Mouse (Mus musculus) stomach, postnatal 0 days (tissue): ENCODE data around the gene Mmp17. TPM values are rescaled to one million over a fixed set of nuclear protein-coding genes. Genes with fewer than 3 reads are reported as not detected.
A peak's percentile ranks its signal among the peaks of the same experiment; 100 is the strongest.

Experiments used
- ATAC-seq: fragments of 200-750 bp; cut with Nextera tagmentation; 2 replicates; pipeline ENCODE4 v1.8.0; 2017; ENCODE audit not compliant: low FRiP score, low TSS enrichment
- DNase-seq: peaks from one replicate; pipeline ENCODE4 v3.0.0-alpha.2; 2016; ENCODE audit warnings: low spot score
- H3K27ac ChIP-seq: fragments of 300-500 bp; sonication (generic); replicated peaks from 2 replicates; pipeline ENCODE4 v1.5.1; 2014; ENCODE audit warnings: mild to moderate bottlenecking, control low read depth
- H3K27me3 ChIP-seq: fragments of 300-500 bp; sonication (generic); 2 replicates; pipeline ENCODE4 v1.6.1; 2014; ENCODE audit warnings: low read length; ENCODE audit not compliant: control insufficient read depth, insufficient read depth
- H3K36me3 ChIP-seq: fragments of 300-500 bp; sonication (generic); 2 replicates; pipeline ENCODE4 v1.6.1; 2014; ENCODE audit warnings: low read length, mixed read lengths; ENCODE audit not compliant: control insufficient read depth, insufficient read depth
- H3K4me1 ChIP-seq: fragments of 300-500 bp; sonication (generic); replicated peaks from 2 replicates; pipeline ENCODE4 v1.6.1; 2014; ENCODE audit warnings: antibody characterized with exemption; ENCODE audit not compliant: control insufficient read depth, insufficient read depth
- H3K4me2 ChIP-seq: fragments of 300-500 bp; sonication (generic); replicated peaks from 2 replicates; pipeline ENCODE4 v1.6.1; 2014; ENCODE audit warnings: low read depth, mild to moderate bottlenecking, control low read depth, moderate library complexity
- H3K4me3 ChIP-seq: fragments of 300-500 bp; sonication (generic); 2 replicates; pipeline ENCODE4 v1.5.1; 2014; ENCODE audit warnings: low read depth, low read length, control low read depth
- H3K9ac ChIP-seq: fragments of 300-500 bp; sonication (generic); 2 replicates; pipeline ENCODE4 v1.6.1; 2014; ENCODE audit warnings: mild to moderate bottlenecking, low read length, control low read depth, mixed read lengths
- H3K9me3 ChIP-seq: fragments of 300-500 bp; sonication (generic); 2 replicates; pipeline ENCODE4 v1.6.1; 2016; ENCODE audit warnings: low read length; ENCODE audit not compliant: control insufficient read depth
- CTCF ChIP-seq: IDR thresholded peaks from 2 replicates; pipeline ENCODE4 v1.5.1; 2016; ENCODE audit warnings: antibody characterized with exemption, low read depth, mild to moderate bottlenecking, moderate library complexity
- EP300 ChIP-seq: optimal IDR thresholded peaks from 2 replicates; pipeline ENCODE3; 2016; ENCODE audit warnings: antibody characterized with exemption
- WGBS: fragments of 180-500 bp; shearing (Covaris S2); extraction: QIAGEN DNeasy Blood & Tissue Kit; methylation state at CpG from one replicate; pipeline ENCODE4 v1.1.7; 2014; 5-methylcytosine and 5-hydroxymethylcytosine counted together
- polyA plus RNA-seq: library from polyadenylated mRNA; unstranded; fragments of >200 nt; fragmentation: Nextera tagmentation; extraction: Ambion mirVana; gene quantifications from 2 replicates; pipeline ENCODE4 v1.2.1, GENCODE M21; 2015

Mmp17 gene
- polyA plus RNA-seq, 1 experiment from 2014 or later = 2.6 TPM

DNA sequence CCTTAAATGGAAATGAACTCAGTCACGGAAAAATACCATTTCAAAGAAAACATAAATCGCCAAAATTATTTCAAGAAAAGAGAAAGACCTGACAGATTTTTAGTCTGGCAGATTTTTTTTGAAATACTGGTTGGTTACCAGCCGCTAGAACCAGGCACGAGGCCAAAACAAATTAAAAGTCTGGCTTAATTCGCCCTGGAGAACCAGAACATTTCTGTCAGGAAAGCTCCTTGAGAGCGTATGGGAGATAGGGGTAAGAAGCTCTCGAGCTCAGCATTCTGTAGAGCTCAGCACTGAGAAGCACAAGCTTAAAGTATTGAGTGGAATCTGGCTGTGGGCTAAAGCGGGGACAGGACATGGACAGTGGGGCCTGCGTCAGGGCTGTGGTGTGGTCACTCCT is 38.2 kb upstream of the Mmp17 start:
- H3K4me1 ChIP-seq = no peaks in the 10 kb centered on the region
- no peak overlapping the region for H3K4me2 ChIP-seq
- TF ChIP-seq CTCF = no peak
- no peak for TF ChIP-seq EP300
- no peak overlapping the region for H3K9ac ChIP-seq
- H3K9me3 ChIP-seq = no peaks in the 10 kb centered on the region
- no peak overlapping the region for H3K4me3 ChIP-seq
- DNase-seq (no peak), ATAC-seq (no peak)
- 0 out of 2 replicates have a peak overlapping the region, but pooled peaks have one; percentile 40 for H3K27ac ChIP-seq
- 60% methylated on average over 9 of the region's 9 CpGs for WGBS
- no peaks in the 10 kb centered on the region for H3K27me3 ChIP-seq
- peaks cover 50% of the 10 kb centered on the region for H3K36me3 ChIP-seq

DNA sequence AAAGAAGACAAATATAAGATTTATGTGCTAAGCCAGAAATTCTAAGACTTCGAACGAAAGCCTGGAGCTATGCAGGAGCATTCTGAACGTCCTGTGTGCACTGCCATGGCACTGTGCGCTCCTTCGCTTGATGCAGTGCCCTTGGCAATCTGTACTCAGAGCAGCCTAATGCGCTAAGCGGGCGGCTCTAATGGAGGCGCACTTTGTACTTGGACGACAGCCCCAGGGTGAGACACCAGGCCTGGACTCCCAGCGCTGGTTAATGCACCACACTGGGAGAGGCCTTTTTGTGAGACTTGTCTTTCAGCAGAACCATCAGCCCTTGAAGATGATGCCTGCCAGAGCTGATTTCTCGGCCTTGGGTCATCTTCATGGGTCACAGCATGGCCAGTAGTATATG is 34.3 kb upstream of the Mmp17 start:
- WGBS = 89% methylated on average over 12 of the region's 12 CpGs
- Histone ChIP-seq H3K9me3 (no peaks in the 10 kb centered on the region), H3K9ac (no peak overlapping the region), H3K27ac (no peak overlapping the region), H3K27me3 (no peaks in the 10 kb centered on the region), H3K36me3 (peaks cover 60% of the 10 kb centered on the region), H3K4me3 (no peak overlapping the region), H3K4me2 (no peak overlapping the region), H3K4me1 (no peaks in the 10 kb centered on the region)
- TF ChIP-seq EP300 = no peak
- no peak for TF ChIP-seq CTCF
- DNase-seq = no peak
- ATAC-seq = no peak

DNA sequence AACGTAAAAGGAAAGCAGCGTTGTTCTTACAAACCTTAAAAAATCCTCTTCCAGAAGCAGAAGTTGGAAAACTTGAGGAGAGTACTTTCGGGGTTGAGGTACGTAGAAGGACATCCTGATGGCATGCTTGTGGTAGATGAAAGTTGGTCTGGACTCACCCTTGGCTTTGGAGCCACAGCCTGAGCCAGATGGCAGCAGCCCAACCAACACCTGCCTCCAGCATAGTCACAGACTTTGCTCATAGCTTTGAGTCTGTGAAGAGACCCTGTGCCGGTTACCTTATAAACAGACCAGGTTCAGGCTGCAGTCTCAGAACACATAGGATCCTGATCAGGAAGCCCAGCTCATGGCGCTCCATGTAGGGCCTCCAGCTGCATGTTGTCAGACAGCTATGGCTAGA is 33.2 kb upstream of the Mmp17 start:
- H3K9me3 ChIP-seq = no peaks in the 10 kb centered on the region
- H3K9ac ChIP-seq = no peak overlapping the region
- H3K4me3 ChIP-seq = no peak overlapping the region
- WGBS = 95% methylated on average over 6 of the region's 6 CpGs
- peaks cover 65% of the 10 kb centered on the region for H3K36me3 ChIP-seq
- ATAC-seq = no peak
- no peak overlapping the region for H3K27ac ChIP-seq
- TF ChIP-seq CTCF (no peak), EP300 (no peak)
- no peak for DNase-seq
- H3K4me2 ChIP-seq = no peak overlapping the region
- no peaks in the 10 kb centered on the region for H3K27me3 ChIP-seq
- H3K4me1 ChIP-seq = no peaks in the 10 kb centered on the region

DNA sequence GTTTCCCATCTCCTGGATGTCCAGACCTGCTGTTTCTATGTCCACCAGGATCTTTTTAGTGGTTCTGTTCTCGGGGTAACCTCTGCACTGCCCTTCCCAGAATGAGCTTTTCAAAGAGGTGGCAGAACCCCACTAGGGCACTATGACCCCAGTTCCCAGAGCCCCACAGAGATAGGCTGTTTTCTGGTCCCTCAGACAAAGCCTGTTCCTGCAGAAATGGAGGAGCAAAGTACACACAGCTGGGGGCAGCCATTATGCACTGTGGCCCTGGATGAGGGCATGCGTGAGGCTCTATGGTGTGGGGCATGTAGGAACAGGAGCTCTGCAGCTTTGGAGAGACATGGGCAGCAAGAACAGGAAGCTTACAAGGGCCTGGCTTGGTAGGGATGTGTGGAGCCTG is 32.0 kb upstream of the Mmp17 start:
- H3K27me3 ChIP-seq = no peaks in the 10 kb centered on the region
- no peak for DNase-seq
- no peak overlapping the region for H3K4me2 ChIP-seq
- no peaks in the 10 kb centered on the region for H3K9me3 ChIP-seq
- ATAC-seq = no peak
- H3K27ac ChIP-seq = no peak overlapping the region
- no peaks in the 10 kb centered on the region for H3K4me1 ChIP-seq
- TF ChIP-seq EP300 = no peak
- no peak for TF ChIP-seq CTCF
- H3K36me3 ChIP-seq = peaks cover 68% of the 10 kb centered on the region
- H3K9ac ChIP-seq = no peak overlapping the region
- H3K4me3 ChIP-seq = no peak overlapping the region
- 91% methylated on average over 2 of the region's 2 CpGs for WGBS

DNA sequence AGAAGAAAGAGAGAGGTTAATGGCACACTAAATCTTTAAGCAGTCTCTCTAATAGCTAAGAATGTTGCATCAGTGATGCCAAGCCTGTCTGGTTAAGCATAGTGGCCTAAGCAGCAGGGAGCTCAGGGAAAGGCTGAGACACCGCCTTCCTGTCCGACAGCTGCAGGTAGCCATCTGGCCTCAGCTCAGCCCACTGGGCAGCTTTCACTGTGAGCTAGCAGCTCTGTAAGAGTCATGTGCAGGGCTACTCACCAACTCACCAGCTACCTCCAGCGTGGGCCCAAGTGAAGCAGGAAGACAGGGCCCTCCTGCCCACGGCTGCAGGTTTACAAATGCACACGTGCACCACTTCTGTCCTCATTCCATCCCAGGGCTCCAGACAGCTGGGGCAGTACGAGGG is 30.3 kb upstream of the Mmp17 start:
- Histone ChIP-seq H3K27ac (no peak overlapping the region), H3K4me2 (no peak overlapping the region), H3K9me3 (no peaks in the 10 kb centered on the region), H3K9ac (no peak overlapping the region), H3K27me3 (no peaks in the 10 kb centered on the region), H3K4me1 (no peaks in the 10 kb centered on the region), H3K4me3 (no peak overlapping the region), H3K36me3 (peaks cover 69% of the 10 kb centered on the region)
- no peak for ATAC-seq
- TF ChIP-seq CTCF = no peak
- no peak for TF ChIP-seq EP300
- 94% methylated on average over 6 of the region's 6 CpGs for WGBS
- no peak for DNase-seq

DNA sequence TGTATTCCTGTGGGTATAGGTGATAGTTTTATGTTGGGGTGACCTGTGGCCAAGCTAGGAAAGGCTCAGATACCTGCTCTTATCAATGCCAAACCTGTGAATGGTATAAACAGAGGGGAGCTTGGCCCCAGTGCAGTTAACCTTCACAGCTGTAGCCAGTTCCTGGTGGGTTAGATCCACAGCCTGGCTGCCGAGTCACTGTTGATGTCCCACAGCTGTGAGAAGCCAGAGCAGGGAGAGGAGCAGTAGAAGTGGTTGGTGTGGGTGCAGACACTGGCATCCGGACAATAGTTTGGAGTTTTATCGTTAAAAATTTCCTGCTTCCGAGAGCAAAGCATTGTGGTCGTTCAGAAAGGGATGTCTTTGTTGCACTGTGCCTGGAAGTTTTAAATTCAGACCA is 25.4 kb upstream of the Mmp17 start:
- Histone ChIP-seq H3K4me3 (no peak overlapping the region), H3K36me3 (peaks cover 51% of the 10 kb centered on the region), H3K9ac (no peak overlapping the region), H3K27me3 (no peaks in the 10 kb centered on the region), H3K9me3 (no peaks in the 10 kb centered on the region), H3K4me2 (no peak overlapping the region), H3K27ac (no peak overlapping the region), H3K4me1 (no peaks in the 10 kb centered on the region)
- TF ChIP-seq CTCF (no peak), EP300 (no peak)
- WGBS = 81% methylated on average over 5 of the region's 5 CpGs
- DNase-seq (no peak), ATAC-seq (no peak)
